Mouse (Mus musculus): ENCODE data around the gene Gsk3a.

Gsk3a gene

DNA sequence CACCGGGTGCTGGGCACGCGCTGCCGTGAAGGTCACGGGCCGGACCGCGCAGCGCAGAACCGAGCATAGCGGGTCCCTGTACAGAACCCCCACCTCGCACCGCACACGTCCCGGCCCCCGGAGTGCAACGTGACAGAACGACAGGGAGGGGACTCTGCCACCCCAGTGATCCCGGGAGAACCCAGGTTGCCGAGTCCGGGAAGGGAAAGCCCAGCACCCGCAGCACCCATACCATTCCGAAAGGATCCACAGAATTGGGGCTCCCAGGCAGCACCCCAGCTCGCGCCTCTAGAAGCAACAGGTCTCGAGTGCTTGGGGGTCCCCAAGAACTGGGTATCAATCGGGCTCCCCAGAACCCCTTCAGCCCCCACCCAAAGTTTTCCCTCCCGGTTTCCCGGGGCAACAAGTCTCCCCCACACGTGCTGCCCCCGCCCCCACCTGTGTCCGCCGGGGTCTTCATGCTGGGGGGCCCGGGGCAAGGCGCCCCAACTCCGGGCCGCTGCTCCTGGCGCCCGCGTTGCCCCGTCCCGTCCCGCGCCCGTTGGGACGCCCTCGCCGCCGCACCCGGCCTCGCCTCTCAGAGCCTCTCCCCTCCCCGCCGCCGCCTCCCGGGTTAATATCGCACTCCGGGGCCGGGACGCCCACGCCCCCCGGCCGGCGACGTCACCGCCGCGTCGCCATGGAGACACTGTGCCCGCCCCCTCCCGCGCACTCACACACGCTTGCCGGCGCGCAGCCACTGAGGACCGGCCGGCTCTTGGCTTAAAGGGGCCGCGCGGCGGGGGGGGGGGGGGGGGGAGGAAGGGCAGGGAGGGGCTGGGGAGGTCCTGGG, 12.7 kb upstream of the Gsk3a start, which contains the start of gene Erf:
Gene Erf (minus strand): TSS at position 621 of the 832 bp plus-strand sequence.
- no peak for DNase-seq (ENCODE audit: low read depth, low spot score)

DNA sequence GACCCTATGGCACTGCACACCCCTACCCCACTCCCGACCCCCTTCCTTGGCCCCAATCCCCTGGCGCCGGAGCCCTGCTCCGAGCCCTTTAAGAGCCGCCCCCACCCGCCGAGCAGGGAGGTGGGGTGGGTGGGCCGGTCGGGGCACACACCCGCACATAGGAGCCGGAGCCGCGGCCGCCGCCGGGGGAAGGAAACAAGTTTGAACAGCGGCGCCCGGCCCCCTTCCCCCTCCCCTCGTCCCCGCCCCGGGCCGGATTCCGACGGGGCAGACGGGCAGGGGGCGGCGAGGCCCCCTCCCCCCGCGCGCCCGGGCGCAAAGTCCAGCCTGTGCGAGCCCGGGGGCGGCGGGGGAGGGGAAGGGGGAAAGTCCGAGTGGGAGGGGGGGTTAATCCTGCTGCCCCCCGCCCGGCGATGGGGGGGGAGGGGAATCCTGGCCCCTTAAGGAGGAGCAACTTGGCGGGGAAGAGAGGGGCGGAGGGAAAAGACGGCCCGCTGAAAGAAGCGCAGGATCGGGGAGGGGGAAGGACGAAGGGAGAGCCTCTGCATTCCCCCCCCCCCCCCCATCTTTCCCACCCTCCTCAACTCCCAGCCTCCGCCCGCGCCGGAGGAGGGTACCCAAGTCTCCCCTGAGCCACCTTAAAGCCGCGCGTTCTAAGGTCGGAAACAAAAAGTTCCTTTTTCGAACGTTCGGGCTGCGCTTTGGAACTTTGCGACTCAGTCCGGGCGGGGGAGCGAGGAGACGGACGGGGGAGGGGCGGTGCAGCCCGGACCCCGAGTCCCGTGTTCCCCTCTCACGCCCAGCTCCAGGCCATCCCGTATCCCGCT, 11.9 kb upstream of the Gsk3a start:
- DNase-seq (ENCODE audit: low read depth, low spot score) = no peak

DNA sequence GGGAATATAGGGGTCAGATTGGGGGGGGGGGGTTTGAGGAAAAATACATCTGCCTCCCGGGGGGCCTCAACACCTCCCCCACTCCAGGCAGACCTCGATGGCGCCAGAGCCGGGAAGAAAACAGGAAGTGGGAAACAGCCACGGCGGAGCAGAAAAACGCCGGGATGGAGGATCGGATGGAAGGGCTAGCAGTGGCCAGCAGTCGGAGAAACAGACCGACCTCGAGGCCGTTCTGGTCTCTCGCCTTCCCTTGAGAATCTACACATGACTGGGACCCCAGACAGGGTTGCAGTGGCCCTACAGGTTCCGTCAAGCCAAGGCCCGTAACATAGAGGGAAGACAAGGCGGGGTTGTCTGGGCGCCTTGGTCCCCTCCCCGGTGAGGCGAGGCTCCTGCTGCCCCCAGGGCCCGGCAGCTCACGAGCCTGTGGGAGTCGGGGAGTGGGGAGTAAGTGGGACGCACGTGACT, 11.2 kb upstream of the Gsk3a start:
- DNase-seq (ENCODE audit: low read depth, low spot score) = no peak

DNA sequence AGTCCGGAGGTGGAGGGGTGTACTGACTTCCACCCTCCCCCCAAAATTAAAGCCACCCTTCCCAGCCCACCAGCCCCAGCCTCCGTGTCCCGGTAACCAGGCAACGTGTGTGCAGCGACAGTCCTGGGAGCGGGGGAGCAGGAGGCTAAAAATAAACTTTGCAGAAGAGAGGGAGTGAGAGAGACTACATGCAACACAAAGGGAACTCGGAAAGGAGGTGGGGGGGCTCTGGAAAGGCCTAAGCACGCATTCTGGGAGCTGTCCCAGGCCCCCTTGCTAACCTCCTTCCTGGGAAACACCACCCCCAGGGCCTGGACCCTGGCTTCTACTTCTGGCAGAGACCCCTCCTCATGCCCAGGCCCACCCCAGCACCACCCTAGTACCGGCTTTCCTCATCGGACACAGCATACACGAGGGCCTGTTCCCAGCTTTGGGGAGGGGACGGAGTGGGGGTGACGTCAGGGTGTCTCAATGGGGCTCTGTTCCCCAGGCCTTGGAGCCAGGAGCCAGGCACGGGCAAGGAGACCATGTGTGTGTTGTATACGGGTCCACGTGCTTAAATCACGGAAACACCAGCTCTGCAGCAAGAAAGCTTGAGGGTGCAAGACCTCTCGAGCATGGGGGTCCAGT, 10.5 kb upstream of the Gsk3a start:
- DNase-seq (ENCODE audit: low read depth, low spot score) = no peak

DNA sequence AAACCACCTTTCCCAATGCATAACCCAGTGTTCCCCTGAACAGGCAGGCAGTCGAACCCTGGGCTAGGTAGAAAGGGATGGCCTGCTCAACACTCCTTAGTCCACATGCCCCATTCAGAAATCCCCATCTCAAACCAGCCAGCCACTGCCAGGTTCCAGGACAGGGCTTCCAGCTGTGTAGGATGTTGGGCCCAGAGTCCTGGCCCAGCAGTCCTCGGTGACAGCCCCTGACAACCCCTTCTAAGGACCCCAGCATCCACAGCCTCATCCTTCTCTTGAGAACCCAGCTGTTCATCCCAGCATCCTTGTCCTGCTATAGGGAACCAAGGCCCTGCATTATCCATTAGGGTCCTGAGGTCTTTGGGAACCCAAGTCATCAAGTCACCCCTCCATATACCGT, 9.8 kb upstream of the Gsk3a start:
- DNase-seq (ENCODE audit: low read depth, low spot score) = no peak

DNA sequence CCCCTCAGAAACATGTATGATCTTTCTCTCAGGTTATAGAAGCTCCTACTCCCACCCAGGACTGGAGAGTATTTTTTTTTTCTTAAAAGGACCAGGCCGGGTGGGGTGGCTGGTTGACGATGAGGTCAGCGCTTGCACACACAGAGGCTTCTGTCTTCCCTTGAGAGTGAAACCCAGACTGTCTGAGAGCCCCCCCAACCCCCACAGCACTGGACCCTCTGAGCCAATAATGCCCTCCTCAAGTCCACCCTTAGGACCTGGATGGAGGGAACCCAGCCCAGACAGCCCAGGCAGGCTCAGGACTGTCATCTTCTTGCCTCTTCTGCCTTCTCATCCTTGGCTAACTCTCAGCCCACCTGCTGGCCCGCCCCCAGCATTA, 9.1 kb upstream of the Gsk3a start:
- DNase-seq (ENCODE audit: low read depth, low spot score) = no peak

DNA sequence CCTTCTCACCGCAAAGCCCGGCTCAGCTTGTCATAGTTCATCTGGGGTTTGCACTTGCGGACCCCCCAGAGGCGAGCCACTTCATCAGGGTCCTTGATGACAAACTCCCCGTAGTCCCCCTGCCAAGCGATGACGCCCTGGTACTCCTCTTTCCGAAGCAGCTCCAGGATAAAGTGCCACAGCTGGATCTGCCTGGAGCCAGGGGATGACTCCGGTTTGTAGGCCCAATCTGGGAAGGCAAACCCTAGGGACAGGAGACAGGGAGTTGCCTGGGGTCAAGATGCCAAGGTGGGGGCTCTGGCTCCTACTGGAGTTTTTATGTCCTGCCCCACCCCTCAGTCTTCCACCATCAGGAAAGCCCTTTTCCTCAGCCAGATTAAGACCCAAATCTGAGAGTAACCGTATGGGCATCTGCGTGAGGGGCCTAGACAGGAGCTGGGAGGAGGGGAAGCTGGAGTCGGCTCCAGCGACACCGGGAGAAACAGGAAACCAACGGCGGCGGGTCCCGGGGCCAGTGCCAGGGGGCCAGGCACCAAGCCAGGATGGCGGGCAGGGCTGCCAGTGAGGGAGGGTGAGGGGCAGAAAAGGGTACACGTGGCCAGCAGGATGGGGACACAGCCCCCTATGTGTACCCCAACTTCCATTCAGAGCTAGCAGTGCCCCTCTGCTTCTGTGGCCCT, 8.6 kb upstream of the Gsk3a start:
- no peak for DNase-seq (ENCODE audit: low read depth, low spot score)

DNA sequence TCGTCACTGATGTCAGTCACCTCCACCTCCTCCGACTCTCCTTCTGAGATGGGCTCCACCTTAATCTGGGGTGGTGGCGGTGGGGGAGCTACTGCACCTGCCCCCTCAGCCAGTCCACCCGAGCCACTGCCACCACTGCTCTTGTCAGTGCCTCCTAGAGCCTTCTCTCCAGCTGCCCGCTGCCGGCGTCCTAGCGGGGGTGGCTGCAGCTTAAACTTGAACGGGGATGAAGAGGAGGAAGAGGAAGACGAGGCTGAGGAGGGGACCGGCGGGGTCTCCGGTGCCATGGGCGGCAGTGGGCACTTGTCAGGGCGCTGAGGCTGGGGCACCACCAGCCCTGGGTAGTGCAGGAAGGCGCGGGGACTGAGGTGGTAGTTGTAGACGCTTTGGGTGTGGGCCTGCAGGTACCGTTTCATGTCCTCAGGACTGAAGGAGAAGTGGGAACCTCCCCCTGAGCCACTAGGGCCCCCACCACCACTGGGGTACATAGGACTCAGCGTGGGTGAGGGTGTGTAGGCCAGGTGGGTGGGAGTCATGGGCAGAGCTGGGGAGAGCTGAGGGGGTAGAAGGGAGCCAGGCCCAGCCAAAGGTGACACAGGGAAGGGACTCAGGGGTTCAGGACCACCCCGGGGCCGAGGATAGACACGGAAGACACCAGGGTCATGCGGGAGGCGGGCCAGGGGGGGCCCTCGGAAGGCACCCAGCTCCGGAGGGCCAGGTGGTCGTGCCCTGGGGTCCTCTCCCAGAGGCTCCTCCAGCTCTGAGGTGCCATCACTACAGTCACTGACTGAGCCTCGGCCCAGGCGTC, 7.1 kb upstream of the Gsk3a start:
- DNase-seq (ENCODE audit: low read depth, low spot score) = no peak

DNA sequence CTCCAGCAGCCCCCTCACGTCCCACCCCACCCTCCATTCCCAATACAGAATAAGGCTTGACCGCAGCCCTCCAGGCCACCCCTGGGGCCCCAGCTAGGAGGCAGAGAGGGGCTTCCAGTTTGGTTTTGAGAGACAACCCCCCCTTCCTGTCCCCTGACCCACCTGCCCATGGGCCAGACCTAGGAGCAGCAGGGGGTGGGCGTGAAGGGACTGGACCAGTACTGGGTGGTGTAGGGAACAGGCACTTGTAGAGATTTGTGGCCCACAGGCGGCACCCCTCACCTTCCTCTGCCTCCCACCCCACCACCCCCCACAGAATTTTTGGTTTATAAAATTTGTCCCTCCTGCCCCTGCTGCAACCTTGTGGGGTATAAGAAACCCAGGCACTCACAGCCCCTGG, 5.7 kb upstream of the Gsk3a start:
- DNase-seq (ENCODE audit: low read depth, low spot score) = no peak

DNA sequence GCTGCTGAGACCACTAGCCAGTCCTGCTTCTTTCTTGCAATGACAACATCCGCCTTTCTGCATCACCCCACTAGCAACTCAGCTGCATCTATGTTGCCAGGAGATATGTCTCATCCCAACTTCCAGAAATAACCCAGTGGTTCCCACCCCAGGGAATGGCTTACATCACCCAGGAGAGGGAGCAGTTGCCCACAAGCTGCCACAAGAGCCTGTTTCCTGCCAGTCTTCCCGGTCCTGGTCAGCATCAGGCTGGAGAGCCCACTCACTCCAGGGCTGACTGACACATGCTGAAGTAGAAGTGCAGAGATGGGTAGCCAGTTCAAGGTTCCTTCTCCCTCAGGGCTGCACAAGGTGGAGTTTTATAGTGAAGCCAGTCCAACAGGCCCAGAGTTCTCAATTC, 3.4 kb upstream of the Gsk3a start:
- no peak for DNase-seq (ENCODE audit: low read depth, low spot score)

DNA sequence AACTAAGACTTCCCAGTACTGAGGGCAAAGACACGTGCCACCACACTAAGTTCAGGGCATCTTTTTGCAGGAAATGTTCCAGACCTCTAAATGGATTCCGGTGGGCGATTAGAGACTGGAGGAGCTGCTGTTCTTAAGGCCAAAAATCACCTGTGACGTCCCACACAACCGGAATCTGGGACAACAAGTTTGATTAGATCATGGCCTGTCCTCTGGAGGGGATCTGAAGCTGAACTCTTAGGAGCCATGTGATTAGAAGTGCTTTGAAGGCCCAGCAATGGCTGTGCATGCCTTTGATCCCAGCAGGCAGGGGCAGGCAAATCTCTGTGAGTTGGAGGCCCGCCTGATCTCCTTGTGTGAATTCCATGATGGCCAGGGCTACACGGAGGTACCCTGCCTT, 3.0 kb upstream of the Gsk3a start:
- no peak for DNase-seq (ENCODE audit: low read depth, low spot score)

DNA sequence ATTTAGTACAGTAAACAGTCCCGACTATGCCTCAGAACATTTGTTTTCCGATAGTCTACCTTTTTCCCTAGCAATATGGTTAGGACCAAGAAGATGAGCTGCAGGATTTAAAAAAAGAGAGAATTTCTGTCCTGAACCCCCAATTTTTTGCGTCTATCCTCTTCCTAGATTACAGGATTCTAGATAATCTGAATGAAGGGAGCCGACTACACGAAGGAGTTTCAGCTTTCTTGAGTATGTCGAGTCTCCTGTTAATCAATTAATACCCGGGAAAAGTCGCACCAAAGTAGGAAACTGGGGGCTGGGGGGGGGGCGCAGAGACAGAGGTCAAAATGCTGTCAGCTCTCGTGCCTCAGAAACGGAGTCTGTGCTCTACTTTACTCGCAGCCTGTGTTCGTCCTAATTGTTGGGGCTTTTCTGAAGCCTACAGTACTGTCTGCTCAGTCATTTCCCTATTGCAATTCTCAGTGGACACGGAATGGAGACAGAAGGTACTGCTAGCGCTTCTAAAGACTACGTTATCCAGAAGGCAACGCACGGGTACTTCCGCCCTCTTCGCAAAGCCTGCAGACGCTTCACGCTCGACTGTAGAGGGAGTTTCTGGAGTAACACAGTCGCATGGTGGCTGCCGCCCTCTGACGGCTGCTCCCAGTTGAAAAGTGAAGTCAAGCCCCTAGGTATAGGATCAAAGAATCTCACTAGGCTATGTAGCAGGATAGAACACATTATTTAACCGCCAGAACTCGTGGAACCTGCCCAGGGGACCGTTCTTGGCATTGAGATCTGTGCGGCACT, 1.4 kb upstream of the Gsk3a start:
- DNase-seq (ENCODE audit: low read depth, low spot score) = peak; percentile 91

DNA sequence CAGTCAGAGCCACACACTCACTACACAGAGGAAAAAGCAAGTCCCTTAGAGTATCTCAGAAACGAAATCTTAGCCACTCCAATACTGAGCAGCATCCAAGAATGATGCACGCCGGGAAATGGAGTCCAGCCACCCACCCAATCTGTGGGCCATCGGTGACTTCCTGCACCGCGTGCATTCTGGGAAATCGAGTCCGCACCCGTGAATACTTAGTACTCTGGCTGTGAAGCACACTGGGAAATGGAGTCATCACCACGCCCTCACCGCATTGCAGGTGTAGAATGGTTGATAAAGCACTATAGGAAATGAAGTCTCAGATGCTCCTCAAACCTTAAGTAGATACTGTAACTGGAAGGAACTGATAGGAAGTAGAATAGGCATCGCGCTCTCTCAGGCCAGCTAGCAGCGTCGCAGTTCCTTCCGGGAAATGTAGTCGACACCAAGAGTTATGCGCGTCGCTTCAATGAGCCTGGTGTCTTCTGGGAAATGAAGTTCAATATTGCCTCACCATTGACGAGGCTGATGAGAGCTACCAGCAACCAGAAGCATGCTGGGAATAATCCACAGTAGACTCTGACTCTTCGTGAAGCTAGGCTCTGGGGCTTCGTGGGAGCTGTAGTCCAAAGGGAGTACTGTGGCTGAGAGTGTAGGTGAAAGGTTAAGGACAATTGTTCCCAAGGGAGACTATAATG, 510 bp upstream of the Gsk3a start:
- peak; percentile 97 for DNase-seq (ENCODE audit: low read depth, low spot score)

DNA sequence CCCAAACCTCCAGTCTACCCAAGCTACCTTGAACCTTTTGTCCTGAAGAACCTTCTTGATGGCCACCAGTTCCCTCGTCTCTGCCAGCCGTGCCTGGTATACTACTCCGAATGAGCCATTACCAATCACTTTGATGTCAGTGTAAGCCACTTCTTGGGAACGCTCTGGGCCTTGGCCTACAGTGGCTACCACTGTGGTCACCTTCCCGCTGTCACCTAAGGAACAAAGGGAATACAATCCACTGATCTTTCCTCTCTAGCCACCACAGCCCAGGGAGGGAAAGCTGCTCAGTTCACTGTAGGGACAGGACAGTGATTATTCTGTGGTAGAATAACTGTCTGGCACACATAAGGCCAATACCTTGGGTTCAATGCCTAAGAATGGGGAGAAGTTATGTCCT, 2.1 kb downstream of the Gsk3a start:
- DNase-seq (ENCODE audit: low read depth, low spot score) = no peak

DNA sequence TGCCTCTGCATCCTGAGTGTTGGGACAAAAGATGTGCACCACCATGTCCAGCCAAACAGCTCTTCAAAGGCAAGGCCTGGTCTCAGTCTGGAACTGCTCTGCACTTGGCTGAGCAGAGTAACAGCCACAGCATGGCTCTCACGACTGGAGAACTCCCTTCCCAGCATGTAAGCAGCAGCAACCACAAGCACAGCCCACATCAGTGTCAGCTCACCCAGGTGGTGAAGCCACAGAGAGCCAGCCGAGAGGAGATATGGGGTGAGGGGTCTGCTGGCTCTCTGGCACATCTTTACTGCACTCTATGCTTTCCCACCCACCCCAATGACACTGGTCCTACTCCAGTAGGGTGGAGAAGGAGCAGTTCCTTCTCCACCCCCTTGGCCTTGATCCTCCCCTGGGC, 4.6 kb downstream of the Gsk3a start:
- DNase-seq (ENCODE audit: low read depth, low spot score) = no peak

DNA sequence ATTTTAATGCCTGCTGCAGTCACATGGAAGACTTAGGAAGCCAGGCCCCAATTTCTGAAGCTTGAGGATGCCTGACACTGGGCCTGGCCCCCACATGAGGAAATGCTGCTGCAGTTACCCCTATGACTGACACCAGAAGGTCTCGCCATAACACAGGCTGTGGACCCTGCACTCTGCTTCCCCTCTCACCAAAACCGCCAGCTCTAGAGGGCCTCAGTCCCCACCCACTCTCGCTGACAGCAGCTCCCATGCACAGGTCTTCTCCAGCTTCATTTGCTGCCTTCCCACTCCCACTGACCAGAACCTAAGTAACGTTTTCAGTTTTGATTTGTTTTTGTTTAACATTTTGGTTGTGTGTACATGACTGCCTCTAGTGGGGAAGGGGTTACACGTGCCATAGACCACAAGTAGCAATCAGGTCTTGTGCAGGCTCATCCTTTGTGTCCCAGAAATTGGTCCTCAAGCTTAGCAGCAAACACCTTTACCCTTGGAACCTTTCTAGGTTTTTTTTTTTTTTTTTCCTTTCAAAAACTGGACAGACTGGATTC, 5.5 kb downstream of the Gsk3a start:
- no peak for DNase-seq (ENCODE audit: low read depth, low spot score)

DNA sequence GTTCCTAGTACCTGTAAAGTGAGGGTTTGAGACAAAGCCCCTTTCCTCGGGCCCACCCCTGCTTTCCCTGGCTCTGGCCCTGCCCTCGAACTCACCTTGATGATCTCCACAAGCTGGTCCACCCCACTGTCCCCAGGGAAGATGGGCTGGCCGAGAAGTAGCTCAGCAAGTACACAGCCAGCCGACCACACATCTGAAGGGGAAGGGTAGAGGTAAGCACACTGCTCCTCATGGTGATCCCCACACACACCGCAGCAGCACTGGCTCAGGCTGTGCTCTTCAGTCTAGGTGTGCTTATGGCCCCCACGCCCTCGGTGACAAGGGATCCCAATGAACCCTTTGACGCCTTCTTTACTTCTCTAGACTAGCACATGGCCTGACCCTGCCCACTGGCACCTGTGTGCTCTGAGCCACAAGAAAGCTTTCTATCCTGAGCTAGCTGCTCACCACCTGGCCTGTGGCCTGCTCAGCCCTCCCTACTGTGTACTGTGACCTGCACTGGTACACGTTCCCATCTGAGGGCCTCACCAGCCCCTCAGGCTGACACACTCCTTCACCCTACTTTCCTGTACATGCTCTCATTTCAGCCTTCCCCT, 6.9 kb downstream of the Gsk3a start:
- no peak for DNase-seq (ENCODE audit: low read depth, low spot score)

DNA sequence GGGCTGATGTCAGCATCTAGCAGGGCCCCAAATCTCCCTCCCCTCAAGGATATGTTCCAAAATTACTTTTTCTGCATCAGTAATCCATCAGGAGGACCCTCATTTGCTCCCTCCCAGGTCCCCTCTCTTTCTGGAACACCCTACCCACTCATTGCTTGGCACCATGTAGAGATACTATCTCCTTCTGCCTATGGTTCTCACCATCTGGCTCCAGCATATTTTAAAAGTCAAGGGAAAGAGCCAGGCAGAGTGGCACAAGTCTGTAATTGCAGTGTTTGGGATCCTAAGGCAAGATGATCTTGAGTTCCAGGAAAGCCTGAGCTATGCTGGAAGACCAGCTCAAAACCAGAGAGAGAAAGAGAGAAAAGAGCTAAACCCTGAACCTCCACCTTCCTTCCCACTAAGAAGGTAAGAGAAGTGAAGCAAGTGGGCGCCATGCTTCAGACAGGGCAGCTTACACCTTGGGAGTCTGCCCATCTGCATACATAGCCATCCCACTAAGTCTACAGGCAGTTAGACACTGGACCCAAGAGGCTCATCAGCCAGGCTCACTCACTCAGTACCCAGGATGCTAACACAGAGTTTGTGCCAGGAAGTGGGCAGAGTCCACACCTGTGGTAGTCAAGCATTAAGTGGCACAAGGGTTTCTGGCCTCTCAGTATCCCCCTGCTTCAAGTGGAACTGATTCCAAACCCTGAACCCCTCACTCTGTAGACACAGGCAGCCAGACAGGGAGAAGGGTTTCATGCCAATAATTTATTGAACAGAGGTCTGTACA, 9.9 kb downstream of the Gsk3a start:
- no peak for DNase-seq (ENCODE audit: low read depth, low spot score)
